7 mouse cellular contexts compared by ENCODE assay signal in the genomic region with DNA sequence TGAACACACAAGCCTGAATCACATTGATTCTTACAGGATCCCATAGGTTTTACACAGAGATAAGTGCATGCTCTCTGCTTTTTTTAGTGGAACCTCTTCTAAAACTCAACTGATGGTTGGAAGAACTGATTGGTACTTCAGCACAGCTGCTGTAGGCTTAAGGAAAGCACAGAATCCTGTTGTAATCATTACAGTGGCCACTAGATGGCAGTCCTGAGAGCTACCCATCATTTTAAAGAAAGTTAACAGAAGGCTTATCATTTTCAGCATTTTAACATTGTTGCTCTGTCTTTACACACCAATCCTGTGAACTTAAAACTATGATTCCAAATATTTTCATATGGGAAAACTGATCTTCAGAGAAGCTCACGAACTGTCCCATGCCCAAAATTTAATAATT.
DNase-seq lines count a peak whose midpoint lies in the region; ATAC-seq and TF ChIP-seq lines count a peak whose summit lies in the region.

No protein-coding gene starts in this region.

- intact Hi-C loops in left cerebral cortex, adult 2 months (cut with DNase I), result loop anchor here (2.0 to 10.0 kb wide), 2 partner anchors 32 to 1230 kb away; no protein-coding TSS in a partner anchor

- no peak overlapping the region for H3K9ac ChIP-seq in limb, embryonic 11.5 days (ENCODE audit: low read length)

- H3K36me3 ChIP-seq in limb, embryonic 11.5 days (ENCODE audit: control insufficient read depth, insufficient read depth, low read length), result no peaks in the 10 kb centered on the region
- no peaks in the 10 kb centered on the region for H3K36me3 ChIP-seq in limb, embryonic 10.5 days

- H3K4me3 ChIP-seq in limb, embryonic 11.5 days (ENCODE audit: low read depth, low read length), result no peak overlapping the region
- H3K4me3 ChIP-seq in limb, embryonic 10.5 days, result no peak overlapping the region
- no peak overlapping the region for H3K4me3 ChIP-seq in left cerebral cortex, adult 2 months

- peak; percentile 99 for TF ChIP-seq CTCF in left cerebral cortex, adult 2 months (IDR thresholded peaks at IDR 0.05)

- 44% methylated on average over 1 of the region's 1 CpGs for WGBS in limb, embryonic 11.5 days
- 43% methylated on average over 1 of the region's 1 CpGs for WGBS in limb, embryonic 10.5 days

- H3K4me1 ChIP-seq in limb, embryonic 11.5 days (ENCODE audit: control insufficient read depth, insufficient read depth, low read length), result no peaks in the 10 kb centered on the region
- H3K4me1 ChIP-seq in limb, embryonic 10.5 days, result no peaks in the 10 kb centered on the region

- H3K9me3 ChIP-seq in limb, embryonic 11.5 days (ENCODE audit: control insufficient read depth, low read length), result no peaks in the 10 kb centered on the region
- no peaks in the 10 kb centered on the region for H3K9me3 ChIP-seq in limb, embryonic 10.5 days (replicated peaks)

- H3K27ac ChIP-seq in limb, embryonic 11.5 days (replicated peaks; ENCODE audit: low read depth, low read length), result no peak overlapping the region
- no peak overlapping the region for H3K27ac ChIP-seq in limb, embryonic 10.5 days
- H3K27ac ChIP-seq in left cerebral cortex, adult 2 months, result no peak overlapping the region

- no peak overlapping the region for H3K4me2 ChIP-seq in limb, embryonic 11.5 days (ENCODE audit: low read depth, severe bottlenecking)

- H3K27me3 ChIP-seq in limb, embryonic 11.5 days (ENCODE audit: control insufficient read depth, insufficient read depth, low read length), result no peaks in the 10 kb centered on the region
- no peaks in the 10 kb centered on the region for H3K27me3 ChIP-seq in limb, embryonic 10.5 days (ENCODE audit: low read depth, poor library complexity, severe bottlenecking)

- DNase-seq in limb, embryonic 11.5 days (ENCODE audit: low spot score), result peak; percentile 64
- no peak for DNase-seq in limb, embryonic 10.5 days (ENCODE audit: low spot score)
- DNase-seq in NIH3T3 (ENCODE audit: low read depth), result peak; percentile 71
- peak; percentile 72 to 95 for DNase-seq in frontal cortex, postnatal 36 days (ENCODE audit: low spot score in 2 of 2)
- DNase-seq in left cerebral cortex, adult 2 months (ENCODE audit: extremely low spot score in 1 of 2, low spot score in 2 of 2), result peak; percentile 75 to 78
- DNase-seq in right cerebral cortex, postnatal 10 days (ENCODE audit: low spot score in 2 of 2), result peak; percentile 87

- no peak for ATAC-seq in limb, embryonic 11.5 days (ENCODE audit: insufficient number of reproducible peaks, low FRiP score, low TSS enrichment, low read depth)
- ATAC-seq in cerebellum, adult (ENCODE audit: insufficient number of reproducible peaks, low FRiP score, low TSS enrichment), result peak; percentile 68; the same call in 1 of the 2 replicates
